Mouse (Mus musculus): Measurements from ENCODE around the gene Coq8a.
A peak's percentile ranks its signal among the peaks of the same experiment; 100 is the strongest.

GRCm38 (mm10) chr1:180185877-180186276 is 13.5 kb downstream of the Coq8a start:
- TF ChIP-seq CTCF (IDR thresholded peaks at IDR 0.05; ENCODE audit: low read depth), result peak; percentile 52
- TF ChIP-seq EP300 (optimal IDR thresholded peaks at IDR 0.05), result no peak

Data from stomach, postnatal 0 days (tissue).